Mouse (Mus musculus) right cerebral cortex, postnatal 10 days (tissue): ENCODE data around the gene Kxd1.

Source experiments
- DNase-seq, 2 experiments: peaks; one replicate each; pipeline ENCODE4 v3.0.0; 2021; ENCODE audit warnings: low spot score in 2 of 2

Kxd1 gene

GRCm38 (mm10) chr8:70467907-70468306 is 59.8 kb downstream of the Kxd1 start:
- DNase-seq: no peak

DNA sequence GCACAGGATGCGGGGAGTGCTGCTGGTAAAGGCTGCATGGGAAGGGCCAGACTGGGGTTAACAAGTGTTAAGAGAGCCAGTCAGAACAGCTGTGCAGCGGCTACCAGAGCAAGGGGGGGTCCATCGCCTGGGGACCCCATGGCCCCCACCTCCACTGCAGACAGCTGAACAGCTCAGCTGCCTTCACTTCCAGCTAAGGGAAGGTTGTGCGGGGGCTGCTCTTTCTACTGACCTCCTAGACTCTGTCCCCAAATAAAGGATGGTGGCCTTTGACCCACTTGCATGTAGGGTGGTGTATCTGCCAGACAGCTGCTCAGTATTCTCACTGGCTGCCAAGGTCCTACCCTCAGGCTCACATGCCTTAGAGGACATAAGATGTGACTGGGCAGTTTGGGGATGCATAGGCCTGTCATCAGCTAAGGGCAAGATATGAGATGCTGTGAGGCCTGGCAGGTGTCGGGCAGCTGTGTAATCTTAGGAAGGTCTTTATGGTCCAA is 60.5 kb downstream of the Kxd1 start:
- no peak for DNase-seq

DNA sequence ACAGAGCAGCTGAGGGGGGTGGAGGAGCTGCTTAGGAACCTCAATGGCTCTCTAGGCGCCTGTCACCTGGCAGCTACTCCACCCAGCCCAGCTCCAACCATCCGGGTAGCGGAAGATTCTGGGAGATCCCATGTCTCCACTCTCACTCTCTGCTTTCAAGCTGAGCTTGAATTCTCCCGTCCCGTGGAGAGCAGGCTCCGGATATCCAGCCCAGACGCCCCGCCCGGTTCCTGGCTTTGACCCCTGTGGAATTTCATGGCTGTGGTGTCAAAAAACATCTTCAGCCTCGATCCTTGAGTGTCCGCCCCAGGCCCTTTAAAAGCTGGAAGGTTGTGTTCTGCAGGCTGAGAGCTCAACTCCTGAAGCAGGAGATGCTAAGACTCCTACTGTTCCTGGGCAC is 61.0 kb downstream of the Kxd1 start:
- DNase-seq: no peak

DNA sequence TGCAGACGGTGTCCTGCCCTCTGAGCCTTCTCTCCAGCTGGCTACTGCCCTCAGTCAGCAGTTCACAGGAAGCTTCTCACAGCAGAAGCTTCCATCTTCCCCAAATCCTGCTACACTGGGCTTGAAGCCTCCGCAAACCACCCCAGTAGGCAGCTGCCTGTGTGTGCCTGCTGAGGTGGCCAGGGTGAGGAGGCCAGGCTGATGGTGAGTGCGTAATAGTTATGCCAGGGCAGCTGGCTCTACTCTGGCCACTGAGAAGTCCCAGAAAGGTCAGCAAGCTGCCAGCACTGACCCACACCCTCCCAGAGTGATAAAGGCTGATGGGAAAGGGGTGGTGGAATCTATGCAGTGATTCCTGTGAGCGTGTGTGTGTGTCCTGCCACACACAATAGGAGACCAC is 61.5 kb downstream of the Kxd1 start:
- DNase-seq: no peak

DNA sequence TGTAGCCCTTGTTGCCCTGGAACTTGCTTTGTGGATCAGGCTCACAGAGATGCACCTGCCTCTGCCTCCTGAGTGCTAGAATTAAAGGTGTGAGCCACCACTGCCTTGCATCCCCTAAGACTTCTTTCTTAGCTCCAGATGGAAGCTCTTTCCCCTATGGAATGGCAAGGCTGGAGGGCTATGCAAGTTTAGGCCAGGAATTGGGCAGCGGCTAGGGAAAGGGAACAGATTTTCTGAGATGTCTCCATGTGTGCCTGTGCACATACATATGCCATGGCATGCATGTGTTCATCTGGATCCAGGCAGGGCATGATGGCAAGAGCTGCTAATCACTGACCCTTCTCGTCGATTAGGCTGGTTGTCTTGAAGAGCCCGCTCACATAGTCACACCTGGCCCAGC is 62.1 kb downstream of the Kxd1 start:
- DNase-seq: no peak

- no peak for DNase-seq
Observed at GRCm38 (mm10) chr8:70464162-70464561, 63.6 kb downstream of the Kxd1 start.

DNA sequence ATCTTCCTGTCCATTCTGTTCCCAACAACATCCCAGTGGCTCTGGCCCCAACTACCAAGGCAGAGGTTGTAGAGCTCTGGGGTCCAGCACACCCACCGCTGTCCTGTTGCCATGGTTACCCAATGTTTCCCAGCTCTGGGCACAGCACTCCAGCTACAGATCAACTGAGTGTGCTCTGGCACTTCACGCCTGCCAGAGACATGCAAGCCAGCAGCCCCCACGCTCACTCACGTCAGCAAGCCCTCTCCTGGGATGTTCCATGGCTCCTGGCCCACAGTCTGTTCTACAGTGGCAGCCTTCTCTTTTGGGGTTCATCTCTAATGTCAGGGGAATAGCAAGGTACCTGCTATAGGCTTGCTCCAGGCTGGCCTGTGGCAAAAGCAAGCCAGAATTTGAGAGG is 64.5 kb downstream of the Kxd1 start:
- DNase-seq: peak; percentile 67 to 73

- no peak for DNase-seq
Observed at GRCm38 (mm10) chr8:70462516-70462813, 65.3 kb downstream of the Kxd1 start.

GRCm38 (mm10) chr8:70461765-70462515 is 65.8 kb downstream of the Kxd1 start:
- no peak for DNase-seq

DNA sequence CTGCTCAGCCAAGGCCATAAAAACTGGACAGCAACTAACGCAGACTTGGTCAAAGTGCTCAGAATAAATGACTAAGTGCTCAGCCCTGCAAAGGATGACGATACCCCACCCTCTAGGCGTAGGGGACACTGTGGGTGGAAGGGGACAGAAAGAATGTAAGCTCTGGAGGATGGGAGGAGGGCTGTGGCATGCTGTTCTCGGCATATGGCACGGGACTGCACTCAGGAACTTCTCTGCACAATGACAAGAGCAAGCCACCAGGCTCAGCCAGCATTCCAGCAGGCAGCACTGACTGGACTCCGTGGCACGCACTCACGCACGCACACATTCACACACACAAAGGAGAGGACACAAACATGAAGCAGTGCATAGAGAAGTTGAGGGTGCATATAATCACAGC is 67.2 kb downstream of the Kxd1 start:
- DNase-seq: no peak

DNA sequence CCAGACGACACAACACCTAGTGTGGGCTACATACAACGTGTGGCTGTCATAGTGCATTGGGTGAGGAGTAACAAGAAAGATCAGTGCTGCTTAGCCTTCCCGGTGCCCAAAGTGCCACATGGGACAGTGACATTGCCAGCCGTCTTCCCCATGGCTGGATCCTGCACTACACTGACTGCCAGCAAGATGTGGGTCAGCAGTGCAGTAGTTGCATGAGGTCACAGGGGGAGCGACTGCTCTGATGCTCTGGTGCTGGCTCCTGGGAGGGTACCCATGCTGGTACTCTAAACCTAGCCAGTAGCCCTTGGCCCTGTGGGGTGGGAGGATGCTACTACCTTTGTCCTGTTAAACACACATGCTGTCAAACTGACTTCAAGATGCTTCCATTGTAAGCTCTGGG is 67.6 kb downstream of the Kxd1 start:
- no peak for DNase-seq

GRCm38 (mm10) chr8:70459636-70460035 is 68.1 kb downstream of the Kxd1 start:
- no peak for DNase-seq

DNA sequence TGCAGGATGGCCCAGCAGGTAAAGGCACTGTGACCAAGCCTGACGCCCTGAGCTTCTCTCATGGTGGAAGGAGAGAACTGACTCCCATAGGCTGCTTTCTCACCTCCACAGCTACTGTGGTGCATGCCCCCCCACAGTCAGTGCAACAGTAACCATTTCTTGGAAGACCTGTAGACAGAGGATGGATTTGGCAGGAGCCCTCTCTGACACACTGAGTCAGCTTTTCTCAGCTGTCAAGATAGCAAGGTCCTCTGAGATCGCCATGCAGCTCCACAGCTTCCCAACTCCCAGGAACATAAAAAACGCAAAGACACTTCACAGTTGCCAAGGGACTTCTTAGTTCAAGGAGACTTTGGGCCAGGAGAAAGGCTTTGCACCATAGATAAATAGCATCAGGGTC is 69.3 kb downstream of the Kxd1 start:
- no peak for DNase-seq
